Mouse (Mus musculus): ENCODE results near the gene Pum1. TPM values are rescaled to one million over a fixed set of nuclear protein-coding genes. Genes with fewer than 3 reads are reported as not detected.

Pum1 gene
- polyA plus RNA-seq, 1 experiment from 2014 or later = 107 TPM

GRCm38 (mm10) chr4:130759875-130760274 lies 96.8 kb downstream of the Pum1 start:
- H3K27ac ChIP-seq (ENCODE audit: low read depth, low read length) = no peak overlapping the region
- no peaks in the 10 kb centered on the region for H3K4me1 ChIP-seq (ENCODE audit: control insufficient read depth, insufficient read depth, low read length)
- H3K4me2 ChIP-seq (ENCODE audit: low read depth) = no peak overlapping the region
- H3K27me3 ChIP-seq (ENCODE audit: control insufficient read depth, insufficient read depth, low read length) = no peaks in the 10 kb centered on the region
- peaks cover 22% of the 10 kb centered on the region for H3K36me3 ChIP-seq (ENCODE audit: control insufficient read depth, insufficient read depth, low read length)
- H3K9ac ChIP-seq (ENCODE audit: low read length) = no peak overlapping the region
- DNase-seq (ENCODE audit: low spot score) = no peak
- no peak for ATAC-seq (ENCODE audit: insufficient read depth, low FRiP score, low TSS enrichment)
- WGBS = 90% methylated on average over 2 of the region's 2 CpGs
- no peak overlapping the region for H3K4me3 ChIP-seq (ENCODE audit: low read depth, low read length)
- no peaks in the 10 kb centered on the region for H3K9me3 ChIP-seq (ENCODE audit: control insufficient read depth, low read length)

DNA sequence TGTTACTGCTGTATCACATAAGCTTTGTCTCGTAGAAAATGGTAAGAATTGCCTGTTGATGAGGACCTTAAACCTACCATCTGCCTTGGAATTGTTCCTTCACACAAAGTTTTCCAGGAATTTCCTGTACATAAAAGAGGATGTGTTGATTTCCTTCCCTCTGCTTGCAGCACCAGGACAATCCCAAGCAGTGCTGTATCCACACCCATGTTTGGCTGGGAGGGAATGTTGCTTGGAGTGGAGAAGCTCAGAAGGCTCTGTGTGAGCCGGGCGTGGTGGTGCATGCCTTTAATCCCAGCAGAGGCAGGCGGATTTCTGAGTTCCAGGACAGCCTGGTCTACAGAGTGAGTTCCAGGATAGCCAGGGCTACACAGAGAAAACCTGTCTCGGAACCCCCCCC lies 98.7 kb downstream of the Pum1 start:
- Histone ChIP-seq H3K9me3 (ENCODE audit: control insufficient read depth, low read length) (no peaks in the 10 kb centered on the region), H3K27ac (ENCODE audit: low read depth, low read length) (no peak overlapping the region), H3K4me2 (ENCODE audit: low read depth) (no peak overlapping the region), H3K4me1 (ENCODE audit: control insufficient read depth, insufficient read depth, low read length) (no peaks in the 10 kb centered on the region), H3K36me3 (ENCODE audit: control insufficient read depth, insufficient read depth, low read length) (peaks cover 27% of the 10 kb centered on the region), H3K9ac (ENCODE audit: low read length) (no peak overlapping the region), H3K27me3 (ENCODE audit: control insufficient read depth, insufficient read depth, low read length) (no peaks in the 10 kb centered on the region), H3K4me3 (ENCODE audit: low read depth, low read length) (no peak overlapping the region)
- WGBS = 82% methylated on average over 5 of the region's 5 CpGs
- ATAC-seq (ENCODE audit: insufficient read depth, low FRiP score, low TSS enrichment) = no peak
- DNase-seq (ENCODE audit: low spot score) = no peak

- Histone ChIP-seq H3K4me1 (ENCODE audit: control insufficient read depth, insufficient read depth, low read length) (no peaks in the 10 kb centered on the region), H3K27ac (ENCODE audit: low read depth, low read length) (no peak overlapping the region), H3K9me3 (ENCODE audit: control insufficient read depth, low read length) (no peaks in the 10 kb centered on the region), H3K4me2 (ENCODE audit: low read depth) (no peak overlapping the region), H3K4me3 (ENCODE audit: low read depth, low read length) (no peak overlapping the region), H3K27me3 (ENCODE audit: control insufficient read depth, insufficient read depth, low read length) (no peaks in the 10 kb centered on the region), H3K9ac (ENCODE audit: low read length) (no peak overlapping the region), H3K36me3 (ENCODE audit: control insufficient read depth, insufficient read depth, low read length) (peaks cover 33% of the 10 kb centered on the region)
- WGBS = 94% methylated on average over 7 of the region's 7 CpGs
- DNase-seq (ENCODE audit: low spot score) (no peak), ATAC-seq (ENCODE audit: insufficient read depth, low FRiP score, low TSS enrichment) (no peak)
Measured at GRCm38 (mm10) chr4:130765399-130766160, 102.5 kb downstream of the Pum1 start.

DNA sequence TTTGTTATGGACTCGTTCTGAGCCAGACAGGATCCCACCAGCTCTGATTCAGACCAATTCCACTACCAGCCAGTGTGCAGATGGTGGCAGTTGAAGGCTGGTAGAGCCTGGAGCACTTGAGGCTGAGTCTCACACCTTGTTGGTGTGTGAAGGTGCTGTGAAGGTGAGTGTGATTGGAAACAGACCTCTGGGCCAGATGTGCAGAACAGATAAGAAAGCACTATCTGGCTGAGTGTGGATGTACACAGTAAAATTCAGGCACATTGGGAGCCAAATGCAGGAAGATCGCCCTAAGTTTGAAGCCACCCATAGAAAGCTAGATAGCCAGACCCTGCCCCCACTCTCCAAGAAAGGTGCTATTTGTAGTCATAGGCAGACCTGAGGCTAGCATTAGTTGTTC lies 103.3 kb downstream of the Pum1 start:
- Histone ChIP-seq H3K4me3 (ENCODE audit: low read depth, low read length) (no peak overlapping the region), H3K9ac (ENCODE audit: low read length) (no peak overlapping the region), H3K36me3 (ENCODE audit: control insufficient read depth, insufficient read depth, low read length) (peaks cover 33% of the 10 kb centered on the region), H3K27me3 (ENCODE audit: control insufficient read depth, insufficient read depth, low read length) (no peaks in the 10 kb centered on the region), H3K4me2 (ENCODE audit: low read depth) (no peak overlapping the region), H3K27ac (ENCODE audit: low read depth, low read length) (no peak overlapping the region), H3K4me1 (ENCODE audit: control insufficient read depth, insufficient read depth, low read length) (no peaks in the 10 kb centered on the region), H3K9me3 (ENCODE audit: control insufficient read depth, low read length) (no peaks in the 10 kb centered on the region)
- ATAC-seq (ENCODE audit: insufficient read depth, low FRiP score, low TSS enrichment) (no peak), DNase-seq (ENCODE audit: low spot score) (no peak)
- WGBS = 96% methylated on average over 1 of the region's 2 CpGs

DNA sequence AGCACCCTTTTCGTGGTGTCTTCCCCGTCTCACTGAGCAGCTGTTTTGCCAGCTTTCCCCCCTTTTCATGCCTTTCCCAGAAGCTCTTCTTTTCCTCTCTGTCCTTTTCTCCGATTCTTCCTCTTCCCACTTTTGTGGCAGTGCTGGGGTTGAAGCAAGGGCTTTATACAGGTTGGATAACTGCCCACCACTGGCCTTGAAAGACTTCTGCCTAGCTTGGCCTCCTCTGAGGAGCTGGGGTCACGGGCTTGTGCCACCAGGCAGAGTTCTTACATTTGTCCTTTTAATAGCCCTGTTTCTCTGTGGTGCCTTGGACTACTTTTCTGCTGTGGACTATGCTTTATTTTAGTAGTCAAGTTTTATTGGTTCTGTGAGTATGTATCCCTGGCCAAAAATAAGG lies 103.8 kb downstream of the Pum1 start:
- 87% methylated on average over 4 of the region's 4 CpGs for WGBS
- ATAC-seq (ENCODE audit: insufficient read depth, low FRiP score, low TSS enrichment) (no peak), DNase-seq (ENCODE audit: low spot score) (no peak)
- Histone ChIP-seq H3K27me3 (ENCODE audit: control insufficient read depth, insufficient read depth, low read length) (no peaks in the 10 kb centered on the region), H3K36me3 (ENCODE audit: control insufficient read depth, insufficient read depth, low read length) (peaks cover 35% of the 10 kb centered on the region), H3K9me3 (ENCODE audit: control insufficient read depth, low read length) (no peaks in the 10 kb centered on the region), H3K9ac (ENCODE audit: low read length) (no peak overlapping the region), H3K4me3 (ENCODE audit: low read depth, low read length) (no peak overlapping the region), H3K4me2 (ENCODE audit: low read depth) (no peak overlapping the region), H3K4me1 (ENCODE audit: control insufficient read depth, insufficient read depth, low read length) (no peaks in the 10 kb centered on the region), H3K27ac (ENCODE audit: low read depth, low read length) (no peak overlapping the region)

DNA sequence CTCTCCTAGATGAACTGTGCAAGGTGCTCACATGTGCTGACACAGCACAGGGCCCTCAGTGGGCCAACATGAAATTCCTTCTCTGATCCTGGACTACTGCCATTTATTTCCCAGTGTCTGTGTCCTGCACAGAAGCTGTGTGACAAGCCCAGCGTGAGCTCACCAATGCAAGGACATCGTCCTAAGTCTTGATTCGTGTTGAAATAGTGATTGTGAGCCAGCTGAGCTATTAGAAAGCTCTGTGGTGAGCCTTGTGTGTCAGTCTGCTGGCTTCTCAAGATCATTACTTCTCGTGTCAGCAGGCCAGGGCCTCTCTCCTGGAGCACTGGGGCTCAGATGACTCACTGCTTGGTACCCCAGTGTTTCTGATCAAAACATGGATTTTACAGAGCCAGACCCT lies 110.8 kb downstream of the Pum1 start:
- H3K27ac ChIP-seq (ENCODE audit: low read depth, low read length) = no peak overlapping the region
- H3K36me3 ChIP-seq (ENCODE audit: control insufficient read depth, insufficient read depth, low read length) = peaks cover 25% of the 10 kb centered on the region
- DNase-seq (ENCODE audit: low spot score) (no peak), ATAC-seq (ENCODE audit: insufficient read depth, low FRiP score, low TSS enrichment) (no peak)
- no peak overlapping the region for H3K4me2 ChIP-seq (ENCODE audit: low read depth)
- no peak overlapping the region for H3K4me3 ChIP-seq (ENCODE audit: low read depth, low read length)
- WGBS = 91% methylated on average over 4 of the region's 4 CpGs
- no peak overlapping the region for H3K9ac ChIP-seq (ENCODE audit: low read length)
- H3K4me1 ChIP-seq (ENCODE audit: control insufficient read depth, insufficient read depth, low read length) = no peaks in the 10 kb centered on the region
- no peaks in the 10 kb centered on the region for H3K27me3 ChIP-seq (ENCODE audit: control insufficient read depth, insufficient read depth, low read length)
- H3K9me3 ChIP-seq (ENCODE audit: control insufficient read depth, low read length) = no peaks in the 10 kb centered on the region

DNA sequence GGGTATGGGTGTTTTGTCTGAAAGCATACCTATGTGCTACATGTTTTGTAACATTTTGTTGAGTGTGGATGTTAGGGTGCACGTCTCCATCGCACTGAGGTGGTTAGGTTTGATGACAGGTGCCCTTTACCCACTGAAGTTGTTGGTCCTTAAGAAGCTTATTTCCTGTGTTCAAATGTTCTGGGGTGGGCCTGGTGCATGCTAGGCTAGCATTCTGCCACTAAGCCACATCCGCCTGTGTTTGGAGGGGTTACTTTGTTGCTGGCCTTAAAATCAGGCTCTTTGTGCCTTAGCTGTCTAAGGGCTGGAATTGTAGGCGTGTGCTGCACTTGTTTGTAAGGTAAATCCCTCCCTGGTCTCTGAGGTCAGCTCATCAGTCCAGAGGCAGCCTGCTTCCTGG lies 111.7 kb downstream of the Pum1 start:
- Histone ChIP-seq H3K4me3 (ENCODE audit: low read depth, low read length) (no peak overlapping the region), H3K9ac (ENCODE audit: low read length) (no peak overlapping the region), H3K4me1 (ENCODE audit: control insufficient read depth, insufficient read depth, low read length) (no peaks in the 10 kb centered on the region), H3K36me3 (ENCODE audit: control insufficient read depth, insufficient read depth, low read length) (peaks cover 28% of the 10 kb centered on the region), H3K27me3 (ENCODE audit: control insufficient read depth, insufficient read depth, low read length) (no peaks in the 10 kb centered on the region), H3K27ac (ENCODE audit: low read depth, low read length) (no peak overlapping the region), H3K4me2 (ENCODE audit: low read depth) (no peak overlapping the region), H3K9me3 (ENCODE audit: control insufficient read depth, low read length) (no peaks in the 10 kb centered on the region)
- WGBS = 92% methylated on average over 4 of the region's 4 CpGs
- DNase-seq (ENCODE audit: low spot score) (no peak), ATAC-seq (ENCODE audit: insufficient read depth, low FRiP score, low TSS enrichment) (no peak)

DNA sequence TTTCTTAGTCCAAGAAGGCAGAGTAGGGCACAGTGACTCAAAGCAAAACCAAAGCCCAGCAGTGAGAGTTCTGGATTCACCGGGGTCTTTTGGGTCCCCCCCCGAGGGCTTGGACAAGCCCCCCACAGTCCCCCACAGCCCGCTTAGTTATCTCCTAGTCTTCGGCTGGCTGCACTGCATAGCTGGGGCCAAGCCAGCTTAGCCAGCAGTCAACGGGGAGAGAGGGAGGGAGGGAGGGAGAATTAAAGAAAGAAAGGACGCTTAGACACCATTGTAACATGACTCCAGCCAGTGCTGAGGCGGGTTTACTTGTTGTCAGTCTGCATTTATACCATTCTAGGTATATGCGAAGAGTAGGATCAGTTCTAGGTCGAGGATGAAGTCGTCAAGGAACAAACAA lies 114.5 kb downstream of the Pum1 start:
- 73% methylated on average over 10 of the region's 10 CpGs for WGBS

DNA sequence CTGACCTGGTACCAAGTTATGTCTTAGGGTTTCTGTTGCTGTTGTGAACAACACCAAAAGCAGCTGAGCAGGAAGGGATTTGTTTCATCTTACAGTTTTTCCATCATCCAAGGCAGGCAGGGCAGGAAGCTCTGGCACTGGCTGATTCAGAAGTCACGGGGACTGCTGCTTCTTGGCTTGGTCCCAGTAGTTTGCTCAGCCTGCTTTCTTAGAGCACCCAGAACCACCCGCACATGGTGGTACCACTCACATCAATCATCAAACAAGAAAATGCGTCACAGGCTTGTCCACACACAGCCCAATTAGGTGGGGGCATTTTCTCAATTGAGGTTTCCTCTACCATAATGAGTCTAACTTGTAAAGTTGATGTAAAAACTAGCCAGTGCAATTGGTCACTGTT lies 115.9 kb downstream of the Pum1 start:
- no peaks in the 10 kb centered on the region for H3K9me3 ChIP-seq (ENCODE audit: control insufficient read depth, low read length)
- H3K4me1 ChIP-seq (ENCODE audit: control insufficient read depth, insufficient read depth, low read length) = no peaks in the 10 kb centered on the region
- H3K9ac ChIP-seq (ENCODE audit: low read length) = no peak overlapping the region
- no peaks in the 10 kb centered on the region for H3K27me3 ChIP-seq (ENCODE audit: control insufficient read depth, insufficient read depth, low read length)
- H3K4me3 ChIP-seq (ENCODE audit: low read depth, low read length) = no peak overlapping the region
- H3K27ac ChIP-seq (ENCODE audit: low read depth, low read length) = no peak overlapping the region
- peaks cover 20% of the 10 kb centered on the region for H3K36me3 ChIP-seq (ENCODE audit: control insufficient read depth, insufficient read depth, low read length)
- WGBS = 89% methylated on average over 3 of the region's 3 CpGs
- DNase-seq (ENCODE audit: low spot score) (no peak), ATAC-seq (ENCODE audit: insufficient read depth, low FRiP score, low TSS enrichment) (no peak)
- H3K4me2 ChIP-seq (ENCODE audit: low read depth) = no peak overlapping the region

More for the DNA sequence above, 114.5 kb downstream of the Pum1 start:
- no peak overlapping the region for H3K27ac ChIP-seq (ENCODE audit: low read depth, low read length)
- peaks cover 26% of the 10 kb centered on the region for H3K36me3 ChIP-seq (ENCODE audit: control insufficient read depth, insufficient read depth, low read length)
- ATAC-seq (ENCODE audit: insufficient read depth, low FRiP score, low TSS enrichment) = no peak
- no peaks in the 10 kb centered on the region for H3K4me1 ChIP-seq (ENCODE audit: control insufficient read depth, insufficient read depth, low read length)
- no peak overlapping the region for H3K4me2 ChIP-seq (ENCODE audit: low read depth)
- no peaks in the 10 kb centered on the region for H3K27me3 ChIP-seq (ENCODE audit: control insufficient read depth, insufficient read depth, low read length)
- DNase-seq (ENCODE audit: low spot score) = no peak
- H3K9ac ChIP-seq (ENCODE audit: low read length) = no peak overlapping the region
- H3K4me3 ChIP-seq (ENCODE audit: low read depth, low read length) = no peak overlapping the region
- no peaks in the 10 kb centered on the region for H3K9me3 ChIP-seq (ENCODE audit: control insufficient read depth, low read length)

Measured in neural tube, embryonic 11.5 days (tissue).